Mouse (Mus musculus) heart, adult 9 months (tissue): ENCODE data around the gene Rad51c.

ENCODE experiments used
- DNase-seq, 2 experiments: peaks; one replicate each; pipeline ENCODE4 v3.0.0; 2022; ENCODE audit warnings: low spot score in 2 of 2

Rad51c gene

DNA sequence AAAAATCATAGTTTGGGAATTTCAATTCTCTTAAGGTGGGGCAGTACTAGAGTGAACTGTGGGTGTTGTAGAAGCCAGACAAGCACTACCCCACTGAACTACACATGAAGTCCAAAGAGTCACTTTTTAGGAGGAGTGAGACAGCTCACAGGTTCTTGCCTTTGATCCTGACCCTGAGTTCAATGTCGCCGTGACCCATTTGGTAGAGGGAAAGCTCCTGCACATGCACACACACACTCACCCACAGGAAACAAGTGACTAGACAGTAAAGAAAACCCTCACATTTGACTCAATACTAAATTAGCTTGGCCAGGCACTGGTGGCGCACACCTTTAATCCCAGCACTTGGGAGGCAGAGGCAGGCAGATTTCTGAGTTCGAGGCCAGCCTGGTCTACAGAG lies 20.2 kb downstream of the Rad51c start:
- no peak for DNase-seq

DNA sequence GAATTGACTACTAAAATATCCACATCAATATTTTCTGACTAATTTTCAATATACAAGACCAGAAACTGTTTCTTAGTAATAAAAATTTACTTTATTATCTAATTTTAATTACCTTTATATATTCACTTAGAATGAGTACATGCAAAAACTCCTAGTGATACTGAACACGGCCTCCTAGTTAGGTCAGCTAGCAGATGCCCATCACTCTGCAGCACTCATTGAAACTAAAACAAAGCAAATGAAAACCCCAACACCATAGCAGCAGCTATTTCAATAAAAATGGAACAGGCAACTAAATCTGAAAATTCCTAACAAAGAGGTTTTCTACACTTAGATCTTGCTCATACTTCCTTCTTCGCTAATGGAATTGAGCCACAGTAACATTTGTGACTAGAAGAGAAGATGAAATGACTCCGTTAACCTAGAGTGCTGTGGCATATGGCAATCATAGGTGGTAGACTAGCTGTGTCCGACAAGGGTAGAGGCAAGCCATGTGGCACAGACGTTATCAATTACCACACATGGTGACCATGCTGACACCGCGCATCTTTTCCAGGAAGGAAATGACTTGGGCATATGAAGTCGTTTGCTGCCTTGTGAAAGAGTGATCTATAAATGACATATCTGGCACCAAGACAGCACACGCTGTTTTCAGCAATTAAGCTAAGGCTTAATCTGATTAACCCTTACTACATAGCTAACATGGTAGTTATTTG lies 36.7 kb downstream of the Rad51c start:
- DNase-seq = no peak

DNA sequence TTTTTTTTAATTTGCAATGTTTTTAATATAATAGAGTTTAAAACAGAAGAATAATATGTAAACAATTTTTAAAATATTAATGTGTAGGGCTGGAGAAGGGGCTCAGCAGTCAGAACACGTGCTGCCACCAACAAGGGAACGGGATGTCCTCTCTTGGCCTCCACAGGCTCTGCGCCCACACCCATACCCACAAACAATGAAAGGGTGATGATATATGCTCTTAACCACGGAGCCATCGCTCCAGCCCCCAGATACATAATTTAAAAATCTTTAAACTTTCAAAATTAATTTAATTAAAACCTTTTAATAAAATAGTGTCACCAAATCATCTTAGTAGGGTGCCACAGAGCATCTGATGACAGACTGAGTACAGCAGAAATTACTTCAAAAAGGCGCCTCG lies 37.7 kb downstream of the Rad51c start:
- DNase-seq = no peak

DNA sequence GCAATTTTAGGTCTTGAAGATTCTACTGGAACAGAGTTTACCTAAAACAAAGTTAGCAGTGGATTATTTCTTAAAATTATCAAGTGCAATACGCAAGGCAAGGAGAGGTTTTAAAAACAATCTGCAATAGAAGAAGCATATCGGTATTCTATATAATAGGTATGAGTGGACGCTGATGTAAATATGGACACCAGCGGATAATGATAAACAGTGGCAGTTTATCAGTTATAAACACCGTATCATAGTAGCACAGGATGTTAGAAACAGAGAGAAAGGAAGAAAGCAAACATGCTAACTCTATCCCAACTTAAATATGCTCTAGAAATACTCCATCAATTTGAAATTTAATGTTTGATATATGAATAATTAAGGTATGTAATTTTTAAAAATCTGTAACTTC lies 39.6 kb downstream of the Rad51c start:
- no peak for DNase-seq

DNA sequence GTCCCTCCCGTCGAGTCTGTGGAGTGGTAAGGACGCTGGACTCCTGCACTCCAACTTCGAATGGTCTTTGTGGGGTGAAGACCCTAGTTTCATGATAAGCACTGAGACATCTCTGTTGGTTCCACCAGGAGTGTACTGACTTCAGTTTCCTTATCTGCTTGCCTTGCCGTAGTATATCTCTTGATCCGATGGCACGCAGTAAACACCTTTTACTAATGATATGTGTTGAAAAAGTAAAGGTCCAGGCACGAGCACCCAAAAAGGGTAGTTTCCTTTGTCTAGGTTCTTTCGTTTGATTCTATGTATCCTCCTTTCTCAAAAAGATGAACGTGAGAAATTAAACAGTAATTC lies 45.5 kb downstream of the Rad51c start:
- no peak for DNase-seq

DNA sequence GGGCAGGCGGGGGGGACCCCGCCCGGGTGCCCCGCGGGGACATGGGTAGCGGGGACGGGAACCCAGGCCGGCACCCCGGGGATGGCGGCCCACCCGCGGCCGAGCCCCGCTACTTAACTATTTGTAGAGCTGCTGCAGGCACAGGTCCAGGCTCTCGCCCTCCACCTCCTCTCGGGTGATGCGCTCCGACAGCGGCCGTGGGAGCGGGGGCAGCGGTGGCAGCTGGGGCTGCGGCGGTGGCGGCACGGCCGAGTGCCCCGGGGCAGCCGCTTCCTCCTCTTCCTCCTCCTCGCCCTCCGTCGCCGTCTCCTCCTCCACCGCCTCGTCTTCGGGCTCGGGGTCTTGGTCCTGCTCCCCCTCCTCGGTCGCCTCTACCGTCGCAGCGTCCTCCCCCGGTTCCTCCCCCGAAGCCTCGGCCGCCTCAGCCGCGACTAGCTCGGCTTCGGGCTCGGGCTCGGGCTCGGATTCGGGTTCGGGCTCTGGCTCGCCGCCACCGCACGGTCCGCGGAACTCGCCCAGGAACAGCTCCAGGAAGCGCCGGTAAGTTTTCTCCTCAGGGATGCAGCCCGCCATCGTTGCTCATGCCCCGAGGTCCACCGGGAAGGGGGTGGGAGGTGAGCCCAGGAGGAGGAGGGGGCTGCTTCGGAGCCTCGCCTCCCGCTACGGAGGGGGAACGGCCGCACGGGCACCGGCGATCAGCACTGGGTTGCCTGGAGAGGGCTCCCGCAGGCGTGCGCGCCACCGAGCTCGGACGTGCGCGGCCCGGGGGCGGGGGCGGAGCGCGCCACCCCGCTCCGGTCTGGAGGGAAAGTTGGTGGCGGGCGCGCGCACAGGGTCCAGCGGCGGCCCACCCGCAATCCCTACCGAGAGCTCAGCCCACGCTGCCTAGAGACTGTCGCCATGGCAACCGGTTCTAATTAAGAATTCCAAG lies 46.2 kb downstream of the Rad51c start, which contains the start of gene Ppm1e:
Ppm1e (minus strand) TSS at position 693 of the 931 bp plus-strand sequence.
- DNase-seq = peak; percentile 63 to 69

DNA sequence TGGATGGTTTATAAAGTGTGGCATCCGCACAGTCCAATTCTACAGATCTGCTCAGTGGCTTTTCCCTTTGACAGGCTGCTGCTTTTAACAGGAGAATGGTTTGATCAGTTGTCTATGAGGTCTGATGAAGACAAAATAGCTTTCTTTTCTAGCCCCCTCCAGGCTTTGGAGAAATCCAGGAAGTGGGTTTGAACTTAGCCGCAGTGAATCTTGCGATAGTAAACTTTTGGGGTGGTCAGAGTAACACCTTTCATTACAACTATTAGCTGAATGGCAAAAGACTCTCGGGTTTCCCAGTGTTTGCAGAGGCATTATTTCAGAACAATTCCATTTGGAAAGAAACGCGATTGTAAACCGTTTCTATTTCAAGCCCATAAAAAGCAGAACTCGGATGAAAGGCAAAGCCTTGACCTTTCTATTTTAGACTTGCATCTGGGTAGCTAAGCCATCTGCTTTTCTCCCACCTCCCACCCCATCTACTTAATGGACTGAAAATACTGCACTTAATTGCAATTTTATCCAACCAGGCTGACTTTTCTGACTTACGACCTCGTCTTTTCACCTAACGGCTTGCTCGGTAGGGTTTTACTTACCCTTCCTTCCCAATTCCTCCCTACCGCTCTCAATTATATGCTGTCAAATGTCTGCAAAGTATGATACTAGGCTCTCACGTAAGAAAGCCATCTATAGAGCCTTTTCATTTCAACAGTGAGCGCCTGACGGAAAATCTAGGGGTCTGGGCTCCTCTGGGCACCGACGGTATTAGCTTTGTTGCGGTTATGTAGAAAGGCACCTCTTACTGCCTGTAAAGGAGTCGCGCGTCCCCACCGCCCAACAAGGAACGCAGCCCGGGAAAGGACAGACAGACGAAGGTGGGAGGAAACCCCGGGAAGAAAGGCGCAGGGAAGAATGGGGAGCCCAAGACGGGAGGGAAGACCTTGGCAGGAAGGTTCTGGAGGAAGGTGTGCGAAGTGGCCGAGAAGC lies 47.1 kb downstream of the Rad51c start:
- DNase-seq = peak in 1 of 2 experiments; percentile 2

DNA sequence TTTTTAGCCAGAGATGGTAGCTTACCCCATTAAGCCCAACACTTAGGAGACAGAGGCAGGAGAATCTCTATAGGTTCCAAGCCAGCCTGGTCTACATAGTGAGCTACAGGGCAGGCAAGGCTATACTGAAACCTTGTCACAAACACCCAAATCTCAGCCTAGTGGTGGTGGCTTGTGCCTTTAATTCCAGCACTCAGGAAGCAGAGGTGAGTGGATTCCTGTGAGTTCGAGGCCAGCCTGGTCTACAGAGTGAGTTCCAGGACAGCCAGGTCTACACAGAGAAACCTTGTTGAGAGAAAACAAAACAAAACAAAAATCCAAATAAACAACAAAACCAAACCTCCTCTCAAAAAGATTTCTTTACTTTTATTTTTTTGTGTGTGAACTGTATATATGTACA lies 49.9 kb downstream of the Rad51c start:
- no peak for DNase-seq

DNA sequence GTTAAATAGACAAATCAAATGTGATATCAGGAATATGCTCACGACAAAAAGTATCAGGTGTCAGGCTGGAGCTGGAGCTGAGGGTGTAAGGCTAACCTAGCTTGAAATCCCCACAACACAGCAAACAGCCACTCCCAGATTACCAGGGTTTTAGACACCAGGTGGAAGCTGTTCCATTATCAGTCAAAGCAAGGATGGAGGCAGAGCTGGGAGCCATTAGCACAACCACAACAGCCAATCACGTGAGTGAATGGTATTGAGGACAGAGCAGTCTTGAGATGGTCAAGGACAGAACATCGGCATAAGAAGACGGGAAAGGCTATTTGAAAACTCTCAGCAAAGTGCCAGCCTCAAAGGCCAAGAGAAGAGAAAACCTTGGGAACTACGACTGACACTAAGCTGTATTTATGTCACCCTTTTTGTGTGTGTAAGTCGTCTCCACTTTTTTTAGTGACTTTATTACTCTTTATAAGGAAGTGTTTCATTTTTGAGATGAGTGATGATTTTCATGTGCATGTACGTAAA lies 51.0 kb downstream of the Rad51c start:
- no peak for DNase-seq
